Mouse (Mus musculus) bone marrow macrophage, adult 2 months (primary cell): ENCODE measurements around the gene Ppp1r1b.

ENCODE experiments used
- CTCF ChIP-seq: IDR thresholded peaks from 2 replicates; pipeline ENCODE4 v1.5.1; 2012; ENCODE audit warnings: low read depth, mild to moderate bottlenecking, low read length, moderate library complexity
- POLR2A ChIP-seq: IDR thresholded peaks from 2 replicates; pipeline ENCODE4 v1.6.1; 2012; ENCODE audit warnings: mild to moderate bottlenecking, low read depth, low read length, borderline replicate concordance

DNA sequence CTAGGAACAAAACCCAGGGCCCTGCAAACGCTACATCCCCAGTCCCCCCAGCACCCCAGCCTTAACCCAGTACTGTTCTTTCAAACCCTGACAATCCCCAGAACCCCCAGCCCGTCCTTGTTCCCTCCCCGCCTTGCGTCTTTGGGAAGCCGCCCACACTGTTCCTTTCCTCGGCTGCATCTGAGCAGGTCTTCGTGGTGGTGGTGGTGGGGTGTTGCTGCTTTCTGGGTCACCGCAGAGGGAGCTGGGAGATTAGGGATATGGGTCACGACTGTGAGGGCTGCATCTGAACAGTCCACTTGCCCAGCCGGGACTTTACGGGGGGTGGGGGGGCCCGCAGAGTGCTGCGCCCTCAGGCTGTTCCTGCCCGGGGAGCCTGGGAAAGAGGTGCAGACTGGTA lies 6.2 kb downstream of the Ppp1r1b start:
- no peak for TF ChIP-seq CTCF
- no peak for TF ChIP-seq POLR2A
